Mouse (Mus musculus): ENCODE data around the gene Rims1.

GRCm38 (mm10) chr1:22645257-22645656 lies 160.5 kb downstream of the Rims1 start:
- no peak for TF ChIP-seq POLR2A (IDR thresholded peaks at IDR 0.05; ENCODE audit: insufficient read depth, low read length)
- no peak for TF ChIP-seq CTCF (IDR thresholded peaks at IDR 0.05; ENCODE audit: low read depth, low read length)
- no peak for TF ChIP-seq EP300 (IDR thresholded peaks at IDR 0.05; ENCODE audit: insufficient read depth, low read depth, low read length)
